Mouse (Mus musculus) cerebral cortex, adult 2 months (tissue): ENCODE results near the gene Klhdc8a.

Experiments used
- WGBS: fragments of 180-500 bp; shearing (Covaris S2); methylation state at CpG from one replicate; pipeline ENCODE4 v1.1.7; 2018; 5-methylcytosine and 5-hydroxymethylcytosine counted together

Gene Klhdc8a

DNA sequence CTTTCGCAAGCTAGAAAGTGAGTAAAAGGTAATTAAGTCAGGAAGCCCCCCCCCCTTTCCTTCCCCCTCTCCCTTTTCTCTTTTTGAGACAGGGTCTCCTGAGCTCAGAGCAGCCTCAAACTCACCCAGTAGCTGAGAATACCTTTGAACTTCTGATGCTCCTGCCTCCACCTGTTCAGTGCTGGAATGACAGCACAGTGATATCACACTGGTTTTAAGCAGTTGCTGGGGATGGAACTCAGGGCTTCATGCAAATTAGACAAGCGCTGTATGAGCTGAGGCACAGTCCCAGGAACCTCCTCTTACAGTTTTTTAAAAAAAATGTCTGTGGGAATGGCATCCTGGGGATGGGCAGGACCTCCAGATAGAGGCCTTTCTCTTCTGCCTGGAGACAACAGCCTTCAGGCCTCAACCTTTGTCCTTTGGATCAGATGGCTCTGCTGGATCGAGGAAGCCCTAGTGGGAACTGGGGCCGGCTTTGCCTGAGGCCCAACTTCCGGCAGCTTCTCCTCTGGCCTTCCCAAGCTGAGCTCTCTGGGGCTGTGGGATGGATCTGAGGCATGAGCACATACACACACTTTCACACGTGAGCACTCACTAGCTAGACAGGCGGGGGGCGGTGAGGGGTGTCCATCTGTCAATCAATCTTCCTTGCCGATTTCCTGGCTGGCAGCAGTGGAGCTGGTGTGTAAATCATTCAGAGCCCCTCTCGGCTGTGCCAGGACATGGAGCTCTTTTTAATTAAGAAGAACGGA, 7.3 kb upstream of the Klhdc8a start:
- 80% methylated on average over 11 of the region's 11 CpGs for WGBS

DNA sequence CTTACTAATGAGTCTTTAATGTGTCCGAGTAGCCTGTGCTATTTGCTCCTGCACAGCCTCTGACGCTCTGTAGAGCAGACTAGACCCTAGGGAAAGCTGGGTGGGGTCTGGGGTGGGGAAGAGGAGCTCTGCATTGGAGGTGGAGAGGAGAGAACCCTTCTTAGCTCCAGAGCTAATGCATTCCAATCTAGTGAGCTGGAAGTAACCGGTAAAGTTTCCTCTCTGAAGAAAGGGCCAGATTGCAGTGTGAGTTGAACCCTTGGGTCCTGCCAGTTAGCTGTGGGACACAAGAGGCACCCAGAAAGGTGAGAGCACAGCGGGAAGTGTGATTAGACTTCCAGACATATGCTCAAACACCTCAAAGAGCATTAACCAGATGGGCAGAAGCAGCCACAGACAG, 6.7 kb upstream of the Klhdc8a start:
- 77% methylated on average over 4 of the region's 4 CpGs for WGBS

DNA sequence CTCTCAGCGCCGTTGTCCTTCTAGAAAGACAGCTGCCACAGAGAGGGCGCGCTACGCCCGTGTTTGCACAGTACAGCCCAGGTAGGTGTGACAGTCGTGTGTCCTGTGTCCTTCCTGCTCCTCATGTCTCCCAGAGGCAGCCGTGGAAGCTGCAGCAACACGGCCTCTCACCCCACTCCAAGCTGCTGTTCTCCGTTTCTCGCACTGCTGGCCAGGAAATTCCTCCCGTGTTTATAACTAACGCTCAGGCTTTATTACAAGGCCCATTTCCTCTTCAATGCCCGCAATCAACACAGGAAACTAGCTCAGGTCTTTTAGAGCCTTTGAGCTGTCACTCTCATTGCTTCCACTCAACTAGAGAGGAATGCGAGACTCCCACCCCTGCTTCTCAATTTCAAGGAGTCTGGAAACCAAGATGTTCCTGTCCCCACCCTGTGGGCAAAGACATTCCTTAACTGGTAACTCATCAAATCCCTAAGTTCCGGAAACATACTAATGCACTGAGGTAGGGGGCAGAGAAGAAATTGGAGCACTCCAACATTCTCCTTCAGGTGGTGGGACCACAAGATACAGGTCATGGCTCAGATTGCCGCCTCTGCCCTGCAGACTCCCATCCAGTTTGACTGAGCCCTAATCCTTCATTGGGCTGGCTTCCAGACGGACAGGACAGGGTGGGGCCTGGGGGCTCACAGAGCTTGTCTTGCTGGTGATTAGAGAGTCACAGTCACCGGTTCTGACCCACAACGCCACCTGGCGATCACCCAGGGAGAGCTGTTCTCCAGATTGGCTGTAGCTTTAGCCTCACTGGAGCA, 5.9 kb upstream of the Klhdc8a start:
- WGBS, result 61% methylated on average over 21 of the region's 21 CpGs

DNA sequence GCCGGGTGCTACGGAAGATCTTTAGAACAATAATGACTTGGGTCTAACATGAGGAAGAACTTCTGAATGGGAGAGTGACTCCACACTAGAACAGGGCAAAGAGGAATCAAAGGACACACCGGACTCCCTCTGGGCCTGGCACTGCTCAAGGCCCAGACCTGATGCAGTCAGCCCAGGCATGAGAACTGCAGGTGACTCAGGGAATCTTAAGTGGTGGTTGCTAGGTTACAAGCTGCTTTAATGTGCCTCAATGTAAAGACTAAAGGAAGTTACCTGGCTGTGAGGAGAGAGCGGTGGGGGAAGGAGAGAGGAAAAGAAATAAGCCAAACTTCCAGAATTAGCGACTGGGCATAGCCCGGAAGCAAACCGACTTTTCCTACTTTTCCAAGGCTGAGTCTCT, 2.9 kb upstream of the Klhdc8a start:
- WGBS, result 78% methylated on average over 7 of the region's 7 CpGs

DNA sequence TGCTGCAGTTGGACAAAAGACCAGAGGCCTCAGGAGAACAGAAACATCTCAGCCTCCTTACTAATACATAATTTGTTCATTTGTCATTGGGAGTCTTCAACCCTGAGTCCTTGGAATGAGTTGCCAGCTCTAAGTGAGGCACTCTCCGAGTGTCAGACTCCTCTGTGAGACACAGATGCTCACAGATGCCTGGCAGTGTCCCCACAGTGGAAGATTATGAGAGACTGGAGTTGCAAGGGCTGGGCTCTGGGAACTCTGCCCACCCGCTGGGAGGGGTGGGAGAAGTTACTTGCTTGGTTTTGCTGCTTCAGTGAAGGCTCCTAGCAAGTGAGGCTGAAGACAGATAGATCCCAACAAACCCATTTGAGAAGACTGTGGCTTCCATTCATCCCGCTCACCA, 2.4 kb upstream of the Klhdc8a start:
- 58% methylated on average over 3 of the region's 3 CpGs for WGBS

DNA sequence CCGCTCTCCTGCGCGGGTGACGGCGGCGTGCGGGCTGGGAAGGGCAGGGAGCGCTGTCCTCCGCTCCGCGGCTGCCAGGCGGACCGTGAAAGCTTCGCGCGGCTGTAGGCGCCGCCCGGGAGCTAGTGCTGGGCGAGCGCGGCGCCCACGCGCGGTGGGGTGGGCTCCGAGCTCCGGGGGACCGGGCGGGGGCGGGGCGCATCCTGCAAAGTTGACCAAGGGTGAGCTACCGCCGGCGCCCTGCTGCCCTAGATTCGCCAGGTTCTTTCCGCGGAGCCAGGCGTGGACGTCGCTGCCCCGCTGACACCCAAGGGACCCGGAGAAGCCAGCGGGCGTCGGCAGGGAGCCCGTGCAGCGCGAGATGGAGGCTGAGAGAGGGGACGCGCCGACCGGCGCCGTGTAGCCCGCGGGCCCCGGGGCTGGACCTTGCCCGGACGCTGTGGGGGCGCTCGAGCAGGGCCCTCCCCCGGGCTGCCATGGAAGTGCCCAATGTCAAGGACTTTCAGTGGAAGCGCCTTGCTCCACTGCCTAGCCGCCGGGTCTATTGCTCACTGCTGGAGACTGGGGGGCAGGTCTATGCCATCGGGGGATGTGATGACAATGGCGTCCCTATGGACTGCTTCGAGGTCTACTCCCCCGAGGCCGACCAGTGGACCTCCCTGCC, 507 bp downstream of the Klhdc8a start:
- WGBS, result 2% methylated on average over 66 of the region's 71 CpGs

DNA sequence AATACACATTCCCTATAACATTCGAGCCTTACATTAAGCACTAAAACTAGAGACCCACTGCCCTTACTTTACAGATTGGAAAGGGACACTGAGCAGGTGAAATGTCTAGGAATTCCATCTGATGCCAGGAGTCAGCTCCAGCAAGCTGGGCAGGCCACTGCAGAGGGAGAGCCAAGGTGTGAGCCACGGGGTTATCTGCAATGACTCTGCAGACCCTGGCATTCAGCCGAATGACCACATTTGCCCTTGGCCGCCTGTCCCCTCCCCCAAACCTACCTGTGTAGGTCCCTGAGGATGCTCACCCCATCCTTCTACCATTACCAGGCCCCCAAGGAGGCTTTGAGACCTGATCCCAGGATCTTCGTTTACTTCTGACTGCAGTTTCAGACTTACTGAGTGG, 1.3 kb downstream of the Klhdc8a start:
- 92% methylated on average over 5 of the region's 5 CpGs for whole genome bisulfite sequencing

DNA sequence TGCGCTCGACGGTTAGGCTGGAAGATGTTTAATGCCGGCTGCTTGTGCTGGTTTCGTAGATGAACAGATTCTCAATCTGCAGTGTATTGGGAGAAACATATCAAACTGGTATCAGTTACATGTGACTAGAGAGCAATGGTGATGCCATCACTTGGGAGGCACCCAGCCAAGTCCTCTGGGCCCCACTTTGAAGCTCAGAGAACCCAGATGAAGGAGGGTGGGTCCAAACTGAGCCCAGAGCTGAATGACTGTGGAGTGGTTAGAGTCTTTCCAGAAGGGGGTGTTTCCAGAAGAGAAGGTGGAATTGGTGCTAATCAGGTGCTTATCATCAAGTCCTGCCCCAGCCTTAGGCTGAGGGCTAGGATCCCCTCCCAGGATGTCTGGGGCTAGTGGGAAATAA, 2.8 kb downstream of the Klhdc8a start:
- WGBS, result 89% methylated on average over 5 of the region's 5 CpGs

DNA sequence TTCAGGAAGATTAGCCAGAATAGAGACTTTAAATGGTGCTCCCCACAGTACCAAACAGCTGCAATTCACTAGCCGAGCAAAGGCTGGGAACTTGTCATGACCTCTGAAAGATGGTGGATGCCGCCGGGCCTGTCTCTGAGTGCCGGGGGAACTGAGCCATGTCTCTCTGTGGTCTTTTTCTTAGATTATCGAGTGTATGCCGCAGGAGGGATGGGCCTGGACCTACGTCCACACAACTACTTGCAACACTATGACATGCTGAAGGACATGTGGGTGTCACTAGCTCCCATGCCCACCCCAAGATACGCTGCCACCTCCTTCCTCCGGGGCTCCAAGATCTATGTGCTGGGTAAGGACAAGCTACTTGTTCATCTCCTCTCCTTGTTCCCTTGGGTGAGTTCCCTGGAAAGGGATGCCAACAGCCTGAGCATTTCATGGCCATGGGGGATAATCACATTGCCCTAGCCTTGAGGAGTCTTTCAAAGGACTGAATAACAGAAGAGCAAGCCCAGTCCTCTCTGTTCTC, 4.0 kb downstream of the Klhdc8a start:
- 92% methylated on average over 9 of the region's 9 CpGs for whole genome bisulfite sequencing

DNA sequence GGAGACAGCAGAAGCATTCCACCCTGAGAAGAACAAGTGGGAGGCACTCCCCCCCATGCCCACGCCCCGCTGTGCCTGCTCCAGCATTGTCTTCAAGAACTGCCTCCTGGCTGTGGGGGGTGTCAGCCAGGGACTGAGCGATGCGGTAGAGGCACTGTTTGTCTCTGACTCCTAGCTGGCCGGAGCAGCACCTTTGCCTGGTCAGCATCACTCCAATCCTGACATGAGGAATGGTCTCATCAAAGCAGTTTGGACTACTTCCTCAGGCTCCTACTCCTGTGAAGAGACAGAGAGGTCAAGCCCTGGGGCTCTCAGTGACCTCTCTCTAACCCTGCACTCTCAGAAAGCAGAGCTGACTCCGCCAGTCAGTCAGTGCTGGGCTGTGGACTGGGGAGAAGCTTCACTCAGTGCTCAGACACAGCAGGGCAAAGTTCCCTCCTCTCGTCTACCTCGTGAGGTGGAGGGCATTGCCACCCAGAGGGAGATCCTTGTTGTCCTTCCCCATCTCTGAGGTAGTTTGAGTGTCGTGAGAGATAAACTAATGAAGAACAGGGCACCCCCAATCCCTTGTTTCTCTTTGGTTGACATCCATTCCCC, 6.3 kb downstream of the Klhdc8a start:
- WGBS, result 83% methylated on average over 9 of the region's 9 CpGs

DNA sequence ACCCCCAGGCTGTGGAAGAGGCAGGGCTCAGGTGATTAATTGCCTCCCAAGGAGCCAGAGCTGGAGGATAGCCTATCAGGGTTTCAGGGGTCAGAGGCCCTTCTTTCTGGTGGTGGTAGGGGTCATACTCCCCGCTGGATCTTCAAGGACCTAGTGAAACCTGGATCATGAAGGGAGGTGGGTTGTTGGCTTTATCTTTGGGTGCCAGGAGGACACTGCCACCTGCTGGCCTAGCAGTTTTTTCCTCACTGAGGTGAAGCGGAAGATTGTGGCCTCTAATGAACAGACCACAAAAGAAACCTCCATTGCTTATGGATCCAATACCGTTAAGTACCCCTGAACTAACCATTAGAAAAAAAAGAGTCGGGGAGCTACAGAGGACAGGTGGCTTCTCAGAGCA, 7.7 kb downstream of the Klhdc8a start:
- 56% methylated on average over 4 of the region's 4 CpGs for WGBS

DNA sequence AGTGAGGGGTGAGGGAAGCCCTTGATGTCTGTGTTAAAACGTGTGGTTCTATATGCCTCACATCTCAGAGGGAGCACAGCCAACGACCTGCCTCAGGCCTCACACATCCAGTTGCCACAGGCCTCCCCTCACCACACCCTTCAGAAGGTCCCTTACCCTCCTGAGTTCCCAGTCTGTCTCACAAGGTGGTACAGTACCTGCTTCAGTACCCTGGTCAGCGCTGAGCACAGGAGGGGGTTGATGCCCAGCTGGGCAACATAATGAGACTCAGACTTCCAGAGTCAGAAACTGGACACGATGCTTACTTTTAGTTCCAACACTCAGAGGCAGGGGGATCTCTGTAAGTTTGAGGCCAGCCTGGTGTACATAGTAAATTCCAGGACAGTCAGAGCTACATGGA, 8.4 kb downstream of the Klhdc8a start:
- WGBS, result 60% methylated on average over 4 of the region's 4 CpGs

DNA sequence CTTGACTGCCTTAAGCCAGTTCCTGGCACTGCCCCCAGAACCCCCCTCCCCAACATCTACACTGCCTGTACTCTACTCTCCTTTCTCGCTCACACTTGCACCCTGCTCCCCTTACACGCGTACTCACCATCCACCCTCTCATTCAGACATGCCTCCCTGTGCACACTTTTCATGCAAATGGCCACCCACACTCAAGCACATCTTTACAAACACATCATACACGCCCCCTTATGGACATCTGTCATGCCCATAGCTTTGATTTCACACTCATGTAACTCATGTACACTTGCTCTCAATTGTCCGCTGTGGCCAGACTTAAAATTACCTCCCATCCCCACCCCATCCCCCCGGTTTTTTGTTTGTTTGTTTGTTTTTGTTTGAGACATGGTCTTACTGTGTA, 9.5 kb downstream of the Klhdc8a start:
- 67% methylated on average over 6 of the region's 6 CpGs for WGBS

DNA sequence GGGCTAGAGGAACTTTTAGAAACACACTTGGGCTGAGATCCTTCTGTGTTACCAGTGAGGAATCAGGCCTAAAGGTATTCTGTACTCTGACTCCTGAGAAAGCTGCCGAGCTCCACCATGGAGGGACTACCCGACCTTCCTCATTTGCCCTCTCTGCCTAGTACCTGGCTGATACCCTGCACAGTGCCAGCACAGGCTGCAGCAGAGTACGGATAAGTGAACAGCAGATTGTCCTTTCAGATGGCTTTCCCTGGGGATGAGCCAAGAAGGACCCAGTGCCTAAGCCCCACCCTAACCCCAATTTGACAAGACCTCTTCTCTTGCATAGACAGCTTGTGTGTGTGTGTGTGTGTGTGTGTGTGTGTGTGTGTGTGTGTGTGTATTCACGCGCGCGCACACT, 10.2 kb downstream of the Klhdc8a start:
- WGBS, result 94% methylated on average over 7 of the region's 7 CpGs

DNA sequence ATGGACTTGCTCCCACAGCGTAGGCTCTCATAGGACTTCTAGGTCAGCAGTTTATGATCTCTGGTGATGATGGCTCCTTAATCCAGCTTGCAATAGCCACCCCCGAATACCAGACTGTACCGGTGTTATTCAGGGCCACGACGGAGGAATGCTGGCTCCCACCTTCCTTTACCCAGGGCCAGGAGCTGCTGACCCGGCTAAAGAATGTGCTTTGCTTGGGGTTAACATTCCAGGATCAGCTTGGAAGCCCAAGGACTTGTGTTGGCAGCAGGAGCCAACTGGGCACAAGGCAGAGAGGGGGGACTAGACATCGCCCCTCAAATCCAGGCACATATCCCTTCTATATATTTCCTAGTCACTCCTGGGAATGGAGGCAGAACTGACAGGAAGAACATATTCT, 12.3 kb downstream of the Klhdc8a start:
- WGBS, result 85% methylated on average over 7 of the region's 7 CpGs

DNA sequence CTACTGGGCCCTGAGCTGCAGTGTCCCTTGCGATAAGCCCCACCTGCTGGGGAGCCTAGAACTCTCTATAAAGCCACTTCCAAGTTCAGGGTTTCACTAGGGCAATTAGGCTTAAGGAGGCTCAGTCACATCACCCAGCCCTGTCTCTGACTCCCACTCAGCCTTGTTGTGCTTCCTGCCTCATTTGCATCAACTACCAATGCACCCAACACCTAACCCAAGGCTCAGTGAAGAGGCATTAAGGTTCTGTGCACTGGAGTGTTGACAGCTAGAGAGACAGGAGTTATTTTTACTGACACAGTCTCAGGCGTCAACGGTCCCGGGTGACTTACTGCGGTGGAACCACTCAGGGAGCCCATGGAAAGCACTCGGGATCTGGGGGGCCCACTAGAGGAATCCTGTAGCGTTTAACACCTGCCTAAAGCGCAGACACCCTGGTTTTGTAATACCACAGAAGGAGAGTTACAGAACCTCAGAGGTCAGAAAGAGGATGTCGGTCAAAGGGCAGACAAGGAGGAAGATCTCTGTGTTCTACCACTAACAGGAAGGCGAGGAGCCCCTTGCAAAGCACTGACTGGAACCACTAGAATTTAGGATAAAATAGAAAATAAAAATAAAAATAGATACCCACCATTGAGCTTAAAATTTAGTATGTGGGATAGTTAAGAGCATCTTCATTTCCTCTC, 12.9 kb downstream of the Klhdc8a start:
- WGBS, result 77% methylated on average over 10 of the region's 10 CpGs

DNA sequence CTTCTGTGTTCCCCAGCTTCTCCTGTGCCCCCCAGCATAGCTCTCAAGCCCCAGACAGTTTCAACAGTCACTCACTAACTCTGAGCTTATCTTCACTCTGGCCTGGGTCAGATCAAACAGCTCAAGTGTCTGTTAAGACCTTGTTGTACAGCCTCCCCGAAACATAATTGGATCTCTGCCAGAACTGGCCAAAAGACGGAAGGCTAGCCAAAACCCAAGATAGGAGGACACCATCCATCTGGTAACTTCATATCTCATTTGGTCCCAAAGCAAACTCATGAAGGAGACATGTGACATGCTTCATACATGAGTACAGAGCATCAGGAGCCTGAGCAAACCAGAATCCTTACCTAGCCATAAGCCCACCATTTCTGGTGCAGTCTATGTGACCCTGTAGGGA, 13.6 kb downstream of the Klhdc8a start:
- WGBS, result 36% methylated on average over 2 of the region's 2 CpGs

DNA sequence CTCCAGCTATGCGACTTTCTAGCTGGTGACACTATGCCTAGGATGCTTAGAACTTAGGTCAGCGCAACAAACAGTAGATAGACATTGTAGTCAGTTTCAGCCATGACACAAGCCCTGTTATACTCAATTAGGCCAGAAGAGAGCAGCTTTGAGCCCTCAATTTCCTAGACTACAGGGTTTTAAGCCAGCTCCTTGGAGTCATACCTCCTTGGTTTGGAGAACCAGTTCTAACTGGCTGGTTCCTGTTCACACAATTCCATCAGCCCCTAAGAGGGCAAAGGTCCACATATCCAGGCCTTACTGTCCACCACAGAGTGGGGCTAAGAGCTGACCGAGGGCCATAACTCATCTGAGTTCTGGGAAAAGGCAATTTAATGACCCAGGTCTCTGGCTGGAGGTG, 14.3 kb downstream of the Klhdc8a start:
- WGBS, result 65% methylated on average over 3 of the region's 3 CpGs

DNA sequence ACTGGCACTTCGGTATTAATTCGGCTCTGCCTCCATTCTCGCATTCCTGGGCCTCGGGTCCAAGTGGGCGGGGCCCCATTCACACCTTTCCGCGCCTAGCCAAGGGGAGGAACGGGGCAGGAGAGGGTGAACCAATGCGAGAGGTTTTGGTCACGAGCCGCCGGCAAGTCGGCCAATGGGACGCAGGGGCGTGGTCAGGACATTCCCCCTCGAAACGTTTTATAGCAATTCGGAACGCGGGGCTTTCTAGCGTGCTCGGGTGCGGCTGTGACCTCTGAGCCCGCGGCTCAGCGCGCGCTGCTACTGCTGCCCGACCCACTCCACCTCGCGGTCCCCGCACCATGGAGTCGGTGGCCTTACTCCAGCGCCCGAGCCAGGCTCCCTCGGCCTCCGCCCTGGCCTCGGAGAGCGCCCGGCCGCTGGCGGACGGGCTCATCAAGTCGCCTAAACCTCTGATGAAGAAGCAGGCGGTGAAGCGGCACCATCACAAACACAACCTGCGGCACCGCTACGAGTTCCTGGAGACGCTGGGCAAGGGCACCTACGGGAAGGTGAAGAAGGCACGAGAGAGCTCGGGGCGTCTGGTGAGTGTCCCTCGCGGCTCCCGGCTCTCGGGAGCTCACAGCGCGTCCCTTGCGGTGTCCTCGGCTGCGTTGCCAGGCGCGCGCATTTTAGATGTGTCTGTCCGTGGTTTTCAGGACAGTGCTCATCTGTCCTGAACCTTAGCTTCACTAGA, 17.6 kb downstream of the Klhdc8a start, which contains the start of gene Nuak2:
Gene Nuak2 (plus strand): TSS at position 238 of the 736 bp plus-strand sequence.
- 2% methylated on average over 67 of the region's 67 CpGs for WGBS

DNA sequence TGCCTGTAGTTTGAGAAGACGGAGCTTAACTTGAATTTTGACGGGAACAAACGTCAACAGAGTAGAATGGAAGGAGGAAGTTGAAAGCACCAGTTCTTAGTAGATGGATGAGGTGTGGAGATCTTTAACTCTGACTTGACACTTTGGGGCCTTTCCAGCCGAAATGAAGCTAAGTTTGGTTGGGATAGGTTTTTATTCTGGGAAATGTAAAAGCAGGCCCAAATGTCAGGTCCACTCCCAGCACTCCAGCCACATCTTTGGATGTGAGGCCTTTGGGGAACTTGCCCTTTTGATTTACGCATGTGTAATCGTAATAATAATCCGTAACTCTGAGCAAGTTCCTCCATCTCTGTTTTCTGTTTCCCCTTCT, 18.2 kb downstream of the Klhdc8a start:
- 55% methylated on average over 7 of the region's 7 CpGs for WGBS

DNA sequence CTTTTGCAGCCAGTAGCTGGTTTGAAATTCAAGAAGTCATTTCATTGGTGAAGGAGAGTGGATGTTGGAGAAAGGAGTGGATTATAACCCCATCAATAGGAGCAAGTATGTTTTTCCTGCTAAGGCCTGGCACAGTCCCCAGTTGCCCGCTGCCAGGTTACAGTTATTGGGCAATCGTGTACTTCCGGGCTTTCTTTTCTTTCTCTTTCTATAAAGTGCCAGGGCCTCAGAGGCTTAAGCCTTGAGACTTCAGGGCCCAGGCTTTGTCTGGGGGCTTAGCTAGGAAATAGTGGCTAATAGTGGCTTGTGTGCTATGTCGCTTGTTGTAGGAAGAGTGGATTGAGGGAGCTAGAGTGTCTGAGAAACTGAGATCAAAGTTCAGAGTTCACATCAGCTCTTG, 19.0 kb downstream of the Klhdc8a start:
- WGBS, result 72% methylated on average over 4 of the region's 4 CpGs
